Mouse (Mus musculus): ENCODE data around the gene Capzb.

Capzb gene

GRCm38 (mm10) chr4:139208236-139209129 lies 15.8 kb downstream of the Capzb start:
- DNase-seq (ENCODE audit: low spot score in 2 of 2), result no peak

GRCm38 (mm10) chr4:139209130-139209840 lies 16.6 kb downstream of the Capzb start:
- DNase-seq (ENCODE audit: low spot score in 2 of 2), result no peak

DNA sequence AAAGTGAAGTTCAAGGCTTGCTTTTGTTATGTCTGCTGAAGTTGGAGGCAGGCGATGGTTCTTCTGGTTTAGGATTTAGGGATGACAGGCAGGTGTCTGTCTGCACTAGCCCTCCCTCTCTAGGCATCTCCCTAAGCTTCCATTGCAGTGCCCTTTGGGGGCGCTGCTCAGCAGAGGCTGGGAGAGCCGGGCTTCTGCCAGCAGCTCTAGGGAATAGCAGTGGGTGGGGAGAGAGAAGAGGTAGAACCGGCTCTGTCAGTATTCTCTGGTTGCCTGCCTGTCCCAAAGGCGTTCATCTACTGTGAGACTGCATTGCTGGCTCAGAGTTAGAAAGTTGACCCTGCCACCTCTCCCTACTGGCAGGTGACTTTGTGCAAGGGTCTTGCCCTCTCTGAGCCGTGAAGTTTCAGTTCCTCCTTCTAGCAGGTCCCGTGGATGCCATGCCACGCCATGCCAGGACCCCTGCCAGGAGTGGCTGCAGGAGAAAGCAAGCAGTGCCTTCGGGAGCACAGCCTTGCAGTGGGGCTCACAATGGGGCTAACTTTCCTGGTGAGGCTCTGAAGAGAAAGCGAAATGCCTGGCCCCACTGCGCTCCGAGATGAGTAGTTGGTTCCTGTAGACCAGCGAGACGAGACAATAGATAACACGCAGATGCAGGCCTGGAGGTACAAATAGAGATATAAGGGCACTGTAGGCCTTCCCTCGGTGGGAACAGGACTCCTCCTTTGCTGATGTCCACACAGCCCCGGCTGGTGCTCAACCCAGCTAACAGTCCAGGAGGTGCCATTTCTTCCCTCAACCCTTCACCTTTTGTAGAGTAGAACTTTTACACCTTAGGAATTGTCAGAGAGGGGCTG lies 19.5 kb downstream of the Capzb start:
- no peak for DNase-seq (ENCODE audit: low spot score in 2 of 2)

DNA sequence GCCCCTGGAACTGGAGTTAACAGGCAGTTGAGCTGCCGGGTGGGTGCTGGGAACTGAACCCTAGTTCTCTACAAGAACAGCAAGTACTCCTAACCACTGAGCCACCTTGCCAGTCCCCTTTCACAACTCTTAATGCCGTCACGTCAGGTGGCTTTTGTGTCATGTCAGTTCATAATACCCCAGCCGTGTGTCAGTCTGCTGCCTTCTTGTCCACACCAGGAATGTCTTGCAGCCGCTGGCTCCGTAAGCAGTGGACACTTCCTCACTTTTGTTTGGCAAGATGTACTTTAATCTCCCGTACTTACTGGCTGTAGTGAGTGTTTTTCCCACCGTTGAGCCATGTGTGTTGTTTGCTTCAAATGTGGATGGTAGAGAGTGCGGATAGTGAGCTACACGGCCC lies 20.4 kb downstream of the Capzb start:
- DNase-seq (ENCODE audit: low spot score in 2 of 2), result no peak

DNA sequence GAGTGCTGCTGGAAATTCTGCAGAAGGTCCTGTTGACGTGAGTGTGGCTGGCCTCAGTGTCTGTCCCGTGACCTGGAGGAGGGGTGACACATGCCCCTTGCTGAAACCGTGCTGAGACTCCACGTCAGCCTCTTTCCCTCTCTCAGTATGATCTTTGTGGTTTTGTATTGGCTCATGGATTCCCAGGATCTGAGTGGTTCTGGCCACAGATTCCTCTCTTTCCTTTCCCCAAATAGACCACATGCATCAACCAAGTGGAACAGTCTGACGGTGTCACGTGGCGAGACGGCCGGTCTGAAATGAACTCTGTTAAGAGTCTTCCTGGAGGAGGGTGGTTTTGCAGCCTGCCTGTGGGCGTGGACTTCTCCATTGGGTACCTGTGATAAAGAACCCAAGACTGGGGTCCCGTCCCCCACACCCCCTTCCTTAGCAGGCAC lies 21.3 kb downstream of the Capzb start:
- DNase-seq (ENCODE audit: low spot score in 2 of 2), result no peak

DNA sequence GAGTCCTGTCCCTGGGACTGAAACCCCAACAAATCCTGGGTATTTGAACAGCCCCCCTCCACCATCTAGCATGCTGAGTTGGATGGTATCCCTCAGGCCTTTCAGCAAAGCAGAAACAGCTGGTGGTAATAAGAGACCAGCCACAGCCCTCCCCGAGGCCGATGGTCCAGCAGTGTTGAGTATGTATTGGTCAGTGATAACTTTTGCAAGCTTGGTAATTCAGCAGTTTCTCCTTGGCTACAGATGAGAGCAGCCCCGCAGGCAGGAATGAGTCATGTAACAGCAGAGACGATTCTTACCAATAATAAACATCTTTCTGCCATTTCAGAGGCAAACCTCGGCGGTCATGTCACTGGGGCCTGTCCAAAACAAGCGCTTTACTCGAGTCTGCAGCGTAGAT lies 23.9 kb downstream of the Capzb start:
- DNase-seq (ENCODE audit: low spot score in 2 of 2), result no peak

DNA sequence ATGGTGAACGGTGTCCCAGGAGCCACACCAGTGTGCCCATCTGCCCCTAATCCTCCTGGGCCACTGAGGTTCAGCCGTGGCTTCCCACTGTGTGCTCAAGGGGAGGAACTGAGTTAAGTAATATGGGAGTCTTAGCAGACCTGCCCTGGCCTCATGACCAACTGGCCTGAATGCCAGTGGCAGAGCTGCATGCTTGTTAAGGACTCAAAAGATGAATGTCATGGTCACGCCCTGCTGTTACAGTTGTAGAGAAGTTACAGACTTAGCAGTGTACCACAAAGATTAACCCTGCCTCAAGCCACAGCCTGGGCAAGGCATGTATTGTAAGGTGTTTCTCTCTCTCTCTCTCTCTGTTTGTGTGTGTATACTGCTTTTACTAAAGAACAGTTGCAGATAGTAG lies 25.8 kb downstream of the Capzb start:
- no peak for DNase-seq (ENCODE audit: low spot score in 2 of 2)

DNA sequence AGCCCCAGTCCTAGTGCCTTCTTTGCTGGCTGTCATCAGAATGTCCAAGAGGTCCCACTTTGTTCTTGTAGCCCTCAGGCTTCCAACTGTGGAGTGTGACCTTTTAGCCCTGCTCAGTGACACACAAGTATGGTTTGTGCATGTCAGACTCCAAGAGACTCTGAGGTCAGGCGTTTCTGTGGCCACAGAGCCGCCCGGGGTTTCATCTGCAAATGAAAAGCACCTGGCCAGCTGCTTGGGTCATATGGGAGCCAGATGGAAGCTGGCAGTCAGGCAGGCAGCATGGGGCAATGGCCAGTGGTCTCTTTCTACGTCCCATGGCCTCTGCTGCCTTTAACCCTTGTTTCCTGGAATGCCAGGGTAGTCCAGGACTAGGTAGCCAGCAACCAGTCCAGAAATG lies 27.0 kb downstream of the Capzb start:
- DNase-seq (ENCODE audit: low spot score in 2 of 2), result no peak

DNA sequence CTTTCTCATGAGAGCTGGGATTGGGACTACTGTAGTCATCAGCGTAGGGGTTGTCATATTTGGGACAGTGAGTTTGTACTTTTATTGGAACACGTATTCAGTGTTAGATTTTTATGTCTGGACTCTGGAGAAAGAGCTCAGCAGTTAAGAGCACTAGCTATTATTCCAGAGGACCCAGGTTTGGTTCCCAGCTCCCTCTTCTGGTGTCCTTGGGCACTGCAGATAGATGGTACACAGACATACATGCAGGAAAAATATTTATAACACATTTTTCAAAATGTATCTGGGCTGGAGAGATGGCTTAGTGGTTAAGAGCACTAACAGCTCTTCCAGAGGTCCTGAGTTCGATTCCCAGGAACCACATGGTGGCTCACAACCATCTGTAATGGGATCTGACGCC lies 28.3 kb downstream of the Capzb start:
- no peak for DNase-seq (ENCODE audit: low spot score in 2 of 2)

DNA sequence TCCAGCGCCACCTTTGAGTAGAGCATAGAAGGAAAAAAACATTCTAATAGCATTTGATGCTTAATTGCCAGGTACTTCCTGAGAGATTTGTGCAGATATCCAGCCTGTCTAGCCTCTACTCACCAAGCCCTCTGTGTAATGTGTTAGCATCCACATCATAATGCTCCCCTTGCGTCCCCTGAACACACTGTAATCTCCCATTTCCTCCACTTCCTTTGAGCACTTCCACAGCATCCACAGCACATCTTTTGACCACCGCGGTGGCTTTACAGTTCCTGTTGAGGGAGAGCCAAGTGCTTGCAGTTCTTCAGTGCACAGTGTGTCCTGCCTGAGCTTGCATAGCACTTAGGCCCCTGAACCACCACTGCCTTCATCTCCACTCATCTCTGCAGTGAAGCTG lies 29.1 kb downstream of the Capzb start:
- DNase-seq (ENCODE audit: low spot score in 2 of 2), result no peak

DNA sequence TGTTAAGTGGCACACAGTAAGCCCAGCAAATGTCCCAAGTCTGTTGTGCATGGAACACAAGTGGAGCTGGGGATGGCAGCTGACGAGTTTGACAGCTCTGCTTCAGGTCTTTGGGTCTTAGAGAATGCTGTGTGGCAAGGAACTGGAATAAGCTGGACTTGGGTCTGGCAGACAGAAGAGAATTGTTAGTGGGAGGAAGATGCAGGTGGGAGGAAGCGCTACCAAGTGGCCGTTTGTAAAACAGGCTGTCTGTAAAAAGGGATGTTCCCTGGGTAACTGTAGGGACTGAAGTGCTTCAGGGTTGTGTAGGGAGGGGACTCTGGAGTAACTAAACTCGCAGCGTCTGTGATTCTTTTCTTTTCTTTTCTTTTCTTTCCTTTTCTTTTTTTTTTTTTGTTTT lies 32.4 kb downstream of the Capzb start:
- no peak for DNase-seq (ENCODE audit: low spot score in 2 of 2)

DNA sequence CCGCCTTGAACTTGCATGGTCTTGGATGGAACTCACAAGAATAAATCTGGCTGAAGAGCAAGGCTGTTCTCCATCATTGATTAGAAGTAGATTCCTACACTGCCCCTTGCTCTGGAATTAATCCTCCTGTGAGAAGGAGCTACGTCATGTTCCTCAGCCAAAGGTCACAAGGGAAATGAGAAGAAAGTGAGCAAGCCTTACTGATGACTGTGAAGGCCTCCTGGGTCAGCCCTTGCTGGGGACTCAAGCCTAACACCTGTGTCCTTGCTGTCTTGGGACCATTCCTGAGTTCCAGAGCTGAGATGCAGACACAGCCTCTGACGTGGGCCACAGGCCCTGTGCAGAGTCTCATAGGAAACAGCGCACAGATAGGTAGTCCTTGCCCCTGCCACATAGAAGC lies 33.2 kb downstream of the Capzb start:
- DNase-seq (ENCODE audit: low spot score in 2 of 2), result no peak

GRCm38 (mm10) chr4:139226504-139227216 lies 34.0 kb downstream of the Capzb start:
- no peak for DNase-seq (ENCODE audit: low spot score in 2 of 2)

DNA sequence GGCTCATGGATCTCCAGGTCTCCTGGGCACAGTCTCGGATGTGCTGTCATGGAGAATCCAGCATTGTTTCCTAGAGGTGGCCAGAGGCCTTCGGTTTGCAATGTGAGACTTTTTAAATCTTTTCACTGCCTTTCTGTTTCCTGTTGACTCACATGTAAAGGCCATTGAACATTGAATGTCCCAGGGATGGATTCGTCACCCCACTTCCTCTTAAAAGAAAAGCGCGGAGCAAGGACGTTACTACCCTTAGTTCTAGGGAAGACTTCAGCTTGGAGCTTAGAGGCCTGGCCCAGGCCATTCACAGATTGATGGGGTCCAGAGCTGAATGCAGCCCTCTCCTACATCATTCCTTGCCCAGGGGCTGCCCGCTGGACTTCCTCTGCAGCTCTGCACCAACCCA lies 35.2 kb downstream of the Capzb start:
- DNase-seq (ENCODE audit: low spot score in 2 of 2), result no peak

- no peak for DNase-seq (ENCODE audit: low spot score in 2 of 2)
Measured at GRCm38 (mm10) chr4:139229271-139229670, 36.6 kb downstream of the Capzb start.

DNA sequence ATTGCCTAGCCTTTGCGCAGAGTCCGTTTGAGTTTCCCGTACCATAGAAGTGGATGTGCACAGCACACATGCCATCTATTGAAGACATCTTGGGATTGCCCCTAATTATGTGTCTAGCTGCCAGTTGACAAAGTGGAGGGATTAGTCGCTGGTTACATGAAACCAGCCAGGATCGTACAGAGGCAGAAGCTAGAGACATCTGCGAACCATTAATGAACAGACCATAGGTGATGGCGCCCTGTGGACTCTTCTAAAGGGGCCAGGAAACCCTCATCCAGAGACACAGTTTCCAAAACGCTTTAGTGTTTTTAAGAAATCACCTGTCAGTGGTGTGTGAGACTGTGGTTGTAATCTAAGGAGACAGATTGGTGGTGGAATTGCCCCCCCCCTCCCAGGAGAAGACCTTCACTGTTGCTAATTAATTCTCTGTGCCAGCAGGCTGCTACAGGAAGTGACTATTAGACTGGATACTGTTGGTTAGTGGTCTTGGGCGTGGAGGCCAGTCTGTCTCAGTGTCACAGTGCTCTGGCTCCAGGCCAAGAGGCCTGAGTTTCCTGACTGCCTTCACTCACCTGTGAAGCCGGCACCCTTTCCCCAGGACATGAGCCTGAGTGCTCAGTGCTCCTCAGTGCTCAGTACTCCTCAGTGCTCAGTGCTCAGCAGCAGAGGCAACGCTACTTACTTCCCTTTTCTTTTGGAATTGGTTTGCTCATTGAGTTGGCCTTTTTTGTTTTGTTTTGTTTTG lies 37.8 kb downstream of the Capzb start:
- DNase-seq (ENCODE audit: low spot score in 2 of 2), result no peak

DNA sequence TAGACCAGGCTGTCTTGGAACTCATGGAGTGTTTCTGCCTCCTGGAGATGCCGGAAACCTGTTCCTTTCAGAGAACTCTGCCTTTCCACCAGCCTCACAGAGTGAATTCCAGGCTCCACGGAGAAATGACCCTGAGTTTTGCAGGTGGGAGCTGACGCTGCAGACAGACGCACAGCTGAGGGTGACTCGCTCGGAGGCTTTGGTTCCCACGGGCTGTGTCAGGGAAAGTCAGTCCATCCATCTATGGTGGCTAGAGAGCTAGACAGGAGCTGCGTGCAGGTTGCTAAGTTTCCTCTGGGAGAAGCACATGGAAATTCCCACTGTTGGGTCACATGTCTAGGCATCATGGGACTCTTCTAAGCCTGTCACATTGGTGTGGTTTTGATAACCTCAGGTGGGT lies 38.5 kb downstream of the Capzb start:
- no peak for DNase-seq (ENCODE audit: low spot score in 2 of 2)

DNA sequence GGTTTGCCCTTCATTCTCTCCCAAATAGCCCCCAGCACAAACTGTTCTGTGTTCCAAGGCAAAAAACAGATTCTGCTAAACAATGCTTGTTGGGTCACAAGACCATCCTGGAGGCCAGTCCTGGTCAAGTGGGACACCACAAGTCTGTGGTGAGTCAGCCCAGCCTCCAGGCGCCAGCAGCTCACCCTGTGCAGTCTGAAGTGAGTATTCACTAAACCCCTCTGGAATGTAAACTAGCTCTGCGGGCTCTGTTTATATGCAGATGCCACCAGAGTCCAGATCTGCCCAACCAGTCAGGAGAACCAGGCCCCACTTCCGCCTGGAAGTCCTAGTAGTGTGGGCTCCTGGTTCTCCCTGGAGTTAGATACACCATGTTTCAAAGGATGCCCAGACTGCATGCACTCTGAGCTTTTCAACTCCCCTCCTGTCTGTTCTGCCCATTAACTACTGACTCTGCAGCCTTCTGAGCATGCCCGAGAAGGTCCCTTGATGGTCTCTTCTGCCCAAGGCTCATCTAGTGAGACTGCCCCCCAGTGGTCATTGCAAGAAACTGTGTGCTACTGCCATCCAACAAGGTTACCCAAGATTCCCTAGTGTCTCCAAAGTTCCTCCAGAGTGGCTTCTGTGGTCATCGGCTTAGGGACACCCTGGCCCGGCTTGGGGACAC lies 39.9 kb downstream of the Capzb start:
- DNase-seq (ENCODE audit: low spot score in 2 of 2), result peak in 1 of 2 experiments; percentile 43

DNA sequence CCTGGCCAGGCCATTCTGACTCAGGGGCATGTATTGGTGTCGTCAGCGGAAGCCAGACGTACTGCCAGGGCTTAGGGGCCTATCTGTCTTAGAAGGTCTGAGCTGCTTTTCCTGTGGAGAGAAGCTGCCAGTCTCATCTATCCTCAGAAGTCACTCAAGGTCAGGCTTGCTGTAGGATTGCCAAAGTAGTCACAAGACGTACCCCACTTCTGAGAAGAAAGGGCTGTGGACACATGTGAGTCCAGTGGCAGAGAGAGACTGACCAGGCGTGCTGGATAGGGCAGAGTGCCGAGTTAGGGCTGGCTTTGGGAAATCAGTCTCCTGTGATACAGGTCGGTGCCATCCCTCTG lies 40.4 kb downstream of the Capzb start:
- DNase-seq (ENCODE audit: low spot score in 2 of 2), result no peak

DNA sequence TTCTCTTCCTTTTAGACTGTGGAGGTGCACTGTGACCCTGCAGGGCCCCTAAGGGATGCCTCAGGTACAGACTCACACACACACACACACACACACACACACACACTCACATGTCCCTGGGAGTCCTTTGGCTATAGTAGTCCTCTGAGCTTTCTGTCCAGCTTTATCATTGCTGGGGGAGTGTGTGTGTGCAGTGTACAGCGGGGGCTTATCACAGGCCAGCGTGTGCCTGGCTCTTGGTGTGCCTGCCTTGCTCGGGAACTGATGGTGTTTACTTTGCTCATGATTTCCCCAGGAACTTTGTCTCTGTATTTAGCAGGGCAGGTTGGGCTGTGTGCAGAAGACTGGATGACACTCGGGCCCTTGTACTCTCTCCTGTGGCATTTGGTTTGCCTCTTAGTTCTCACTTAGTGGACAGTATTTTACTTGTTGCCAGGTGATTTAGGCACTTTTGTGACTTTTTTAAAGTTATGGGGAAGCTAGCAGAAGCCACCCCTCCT lies 41.1 kb downstream of the Capzb start:
- DNase-seq (ENCODE audit: low spot score in 2 of 2), result no peak
